Mouse (Mus musculus): ENCODE data around the gene Ulk1.
"Not testable (repeated sequence)": the region's sequence is repeated elsewhere in the genome, so short reads cannot be mapped to it uniquely, and the experiment has no call there.

- TF ChIP-seq CTCF, EP300 (IDR thresholded peaks at IDR 0.05; ENCODE audit: low read depth): not testable (repeated sequence)
Observed at GRCm38 (mm10) chr5:110772945-110773344, 37.0 kb downstream of the Ulk1 start.
